Mouse (Mus musculus): Measurements from ENCODE around the gene Ccdc92b. TPM values are rescaled to one million over a fixed set of nuclear protein-coding genes. Genes with fewer than 3 reads are reported as not detected.

Gene Ccdc92b
- polyA plus RNA-seq, 1 experiment from 2014 or later: 4.0 TPM

DNA sequence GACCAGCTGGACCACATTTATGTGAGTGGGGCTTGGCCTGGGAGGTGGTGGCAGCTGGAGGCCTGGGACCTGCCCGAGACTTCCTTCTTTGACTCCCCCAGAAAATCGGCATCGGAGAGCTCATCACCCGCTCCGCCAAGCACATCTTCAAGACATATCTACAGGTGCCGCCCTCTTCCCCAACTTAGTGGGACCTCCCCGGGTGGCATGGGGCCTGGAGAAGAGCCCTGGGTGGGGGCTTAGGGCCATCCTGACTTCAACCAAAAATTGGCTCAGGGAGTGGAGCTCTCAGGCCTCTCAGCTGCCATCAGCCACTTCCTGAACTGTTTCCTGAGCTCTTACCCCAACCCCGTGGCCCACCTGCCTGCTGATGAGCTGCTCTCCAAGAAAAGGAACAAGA is 45.5 kb downstream of the Ccdc92b start:
- H3K4me3 ChIP-seq: no peak overlapping the region
- WGBS: 92% methylated on average over 8 of the region's 8 CpGs
- no peak overlapping the region for H3K9ac ChIP-seq
- peaks cover 86% of the 10 kb centered on the region for H3K36me3 ChIP-seq
- H3K27ac ChIP-seq (replicated peaks): no peak overlapping the region
- no peaks in the 10 kb centered on the region for H3K27me3 ChIP-seq
- no peak for ATAC-seq (ENCODE audit: low FRiP score, low read depth)
- H3K4me1 ChIP-seq (replicated peaks): no peaks in the 10 kb centered on the region
- H3K4me2 ChIP-seq: no peak overlapping the region
- no peaks in the 10 kb centered on the region for H3K9me3 ChIP-seq

DNA sequence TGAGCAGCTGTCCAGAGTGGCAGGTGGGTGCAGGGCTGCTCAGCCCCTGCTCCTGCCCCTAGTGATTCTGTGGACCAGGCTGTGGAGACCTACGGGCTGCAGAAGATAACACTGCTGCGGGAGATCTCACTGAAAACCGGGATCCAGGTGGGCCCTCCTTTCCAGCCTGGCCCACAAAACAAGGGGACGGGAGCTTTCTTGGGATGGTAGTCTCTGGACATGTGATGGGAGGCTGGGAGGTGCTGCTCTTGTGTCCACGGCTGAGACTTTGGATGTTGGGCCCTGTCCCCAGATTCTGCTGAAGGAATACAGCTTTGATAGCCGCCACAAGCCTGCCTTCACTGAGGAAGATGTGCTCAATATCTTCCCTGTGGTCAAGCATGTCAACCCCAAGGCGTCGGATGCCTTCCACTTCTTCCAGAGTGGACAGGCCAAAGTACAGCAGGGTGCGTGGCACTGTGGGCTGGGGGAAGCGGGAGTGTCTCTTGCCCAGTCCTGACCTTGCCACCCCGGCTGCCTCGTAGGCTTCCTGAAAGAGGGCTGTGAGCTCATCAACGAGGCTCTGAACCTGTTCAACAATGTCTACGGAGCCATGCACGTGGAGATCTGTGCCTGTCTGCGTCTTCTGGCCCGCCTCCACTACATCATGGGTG is 46.4 kb downstream of the Ccdc92b start:
- 95% methylated on average over 17 of the region's 17 CpGs for WGBS
- H3K9me3 ChIP-seq: no peaks in the 10 kb centered on the region
- H3K4me3 ChIP-seq: no peak overlapping the region
- ATAC-seq (ENCODE audit: low FRiP score, low read depth): no peak
- H3K4me2 ChIP-seq: no peak overlapping the region
- peaks cover 79% of the 10 kb centered on the region for H3K36me3 ChIP-seq
- no peak overlapping the region for H3K27ac ChIP-seq (replicated peaks)
- H3K27me3 ChIP-seq: no peaks in the 10 kb centered on the region
- H3K4me1 ChIP-seq (replicated peaks): no peaks in the 10 kb centered on the region
- H3K9ac ChIP-seq: no peak overlapping the region

DNA sequence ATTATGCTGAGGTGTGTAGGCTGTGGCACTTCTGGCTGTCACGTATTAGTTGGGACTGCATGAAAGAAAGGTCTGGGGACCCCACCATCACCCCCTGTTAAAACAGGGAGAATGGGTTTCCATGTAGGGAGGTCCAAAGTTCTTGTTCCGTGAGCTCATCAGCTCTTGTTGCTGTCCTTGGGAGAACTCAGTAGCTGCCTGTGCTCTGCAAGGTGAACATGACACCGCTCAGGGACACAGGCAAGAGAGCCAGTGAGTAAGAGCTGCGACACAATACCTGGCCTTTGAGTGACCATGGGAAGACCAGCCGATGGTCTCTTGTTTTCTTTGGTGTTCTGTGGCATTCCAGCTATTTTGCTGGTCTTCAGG is 46.9 kb downstream of the Ccdc92b start:
- 89% methylated on average over 5 of the region's 5 CpGs for WGBS
- H3K4me2 ChIP-seq: no peak overlapping the region
- no peaks in the 10 kb centered on the region for H3K4me1 ChIP-seq (replicated peaks)
- no peak overlapping the region for H3K4me3 ChIP-seq
- no peak overlapping the region for H3K9ac ChIP-seq
- H3K9me3 ChIP-seq: no peaks in the 10 kb centered on the region
- ATAC-seq (ENCODE audit: low FRiP score, low read depth): no peak
- H3K27me3 ChIP-seq: no peaks in the 10 kb centered on the region
- H3K36me3 ChIP-seq: peaks cover 75% of the 10 kb centered on the region
- H3K27ac ChIP-seq (replicated peaks): no peak overlapping the region

DNA sequence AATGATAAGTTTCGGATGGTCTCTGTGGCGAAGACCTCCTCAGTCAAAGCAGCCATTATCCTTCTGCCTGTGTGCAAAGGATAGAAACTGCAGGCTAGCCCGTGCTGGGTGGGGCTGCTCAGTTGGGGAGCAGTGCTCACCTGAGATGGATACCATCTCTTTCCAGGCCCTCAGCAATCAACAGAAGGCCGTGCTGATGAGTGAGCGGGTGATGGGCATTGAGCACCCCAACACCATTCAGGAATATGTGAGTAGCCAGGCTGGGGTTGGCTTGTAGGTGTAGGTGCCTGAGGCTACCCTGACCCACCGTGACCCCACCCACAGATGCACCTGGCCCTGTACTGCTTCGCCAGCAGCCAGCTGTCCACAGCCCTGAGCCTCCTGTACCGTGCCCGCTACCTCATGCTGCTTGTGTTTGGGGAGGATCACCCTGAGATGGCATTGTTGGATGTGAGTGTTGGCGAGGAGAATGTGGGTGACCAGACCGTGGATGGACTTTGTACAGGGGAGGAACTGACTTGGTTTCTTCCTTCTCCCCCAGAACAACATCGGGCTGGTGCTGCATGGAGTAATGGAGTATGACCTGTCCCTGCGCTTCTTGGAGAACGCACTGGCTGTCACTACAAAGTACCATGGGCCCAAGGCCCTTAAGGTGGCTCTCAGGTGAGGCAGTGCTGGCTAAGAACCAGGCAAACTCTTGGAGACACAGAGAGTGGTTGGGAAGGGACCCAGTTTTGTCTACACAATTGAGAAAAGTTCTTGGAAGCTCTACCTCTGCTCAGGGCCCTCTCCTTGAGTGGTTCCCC is 47.6 kb downstream of the Ccdc92b start:
- H3K4me3 ChIP-seq: no peak overlapping the region
- no peaks in the 10 kb centered on the region for H3K27me3 ChIP-seq
- 94% methylated on average over 14 of the region's 14 CpGs for WGBS
- H3K27ac ChIP-seq (replicated peaks): no peak overlapping the region
- no peaks in the 10 kb centered on the region for H3K9me3 ChIP-seq
- no peak overlapping the region for H3K9ac ChIP-seq
- no peak for ATAC-seq (ENCODE audit: low FRiP score, low read depth)
- H3K4me1 ChIP-seq (replicated peaks): no peaks in the 10 kb centered on the region
- no peak overlapping the region for H3K4me2 ChIP-seq
- peaks cover 68% of the 10 kb centered on the region for H3K36me3 ChIP-seq

DNA sequence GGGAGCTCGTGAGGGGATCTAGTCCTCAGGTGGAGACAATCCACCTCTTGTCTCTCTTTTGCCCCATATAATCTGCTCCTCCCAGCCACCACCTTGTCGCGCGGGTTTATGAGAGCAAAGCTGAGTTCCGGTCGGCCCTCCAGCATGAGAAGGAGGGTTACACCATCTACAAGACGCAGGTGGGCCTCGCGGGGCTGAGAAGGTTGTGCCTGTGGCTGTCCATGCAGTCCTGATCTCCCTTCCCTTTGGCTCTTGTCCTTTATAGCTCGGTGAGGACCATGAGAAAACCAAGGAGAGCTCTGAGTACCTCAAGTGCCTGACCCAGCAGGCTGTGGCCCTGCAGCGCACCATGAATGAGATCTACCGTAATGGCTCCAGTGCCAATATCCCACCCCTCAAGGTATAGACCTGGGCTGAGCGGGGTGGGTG is 48.2 kb downstream of the Ccdc92b start:
- H3K4me2 ChIP-seq: no peak overlapping the region
- 96% methylated on average over 13 of the region's 13 CpGs for WGBS
- H3K27me3 ChIP-seq: no peaks in the 10 kb centered on the region
- H3K27ac ChIP-seq (replicated peaks): no peak overlapping the region
- no peak for ATAC-seq (ENCODE audit: low FRiP score, low read depth)
- H3K9ac ChIP-seq: no peak overlapping the region
- no peak overlapping the region for H3K4me3 ChIP-seq
- peaks cover 62% of the 10 kb centered on the region for H3K36me3 ChIP-seq
- no peaks in the 10 kb centered on the region for H3K9me3 ChIP-seq
- H3K4me1 ChIP-seq (replicated peaks): no peaks in the 10 kb centered on the region

DNA sequence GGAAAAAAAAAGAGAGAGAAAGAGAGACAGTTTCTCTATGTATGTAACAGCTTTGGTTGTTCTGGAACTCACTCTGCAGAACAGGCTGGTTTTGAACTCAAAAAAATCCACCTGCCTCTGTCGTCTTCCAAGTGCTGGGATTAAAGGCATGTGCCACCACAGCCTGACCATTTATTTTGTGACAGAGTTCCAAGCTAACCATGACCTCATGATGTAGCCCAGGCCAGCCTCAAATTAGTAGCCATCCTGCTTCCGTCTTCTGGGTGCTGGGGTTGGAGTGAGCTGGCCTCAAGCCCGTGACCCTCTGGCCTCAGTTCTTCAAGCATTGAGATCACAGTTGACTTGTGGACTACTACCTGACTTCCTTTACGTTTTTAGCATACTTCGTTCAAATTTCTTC is 49.1 kb downstream of the Ccdc92b start:
- Histone ChIP-seq H3K4me2 (no peak overlapping the region), H3K4me1 (replicated peaks) (no peaks in the 10 kb centered on the region), H3K27ac (replicated peaks) (no peak overlapping the region), H3K4me3 (no peak overlapping the region), H3K27me3 (no peaks in the 10 kb centered on the region), H3K9me3 (no peaks in the 10 kb centered on the region), H3K9ac (no peak overlapping the region), H3K36me3 (peaks cover 59% of the 10 kb centered on the region)
- no peak for ATAC-seq (ENCODE audit: low FRiP score, low read depth)
- WGBS: 92% methylated on average over 5 of the region's 5 CpGs

DNA sequence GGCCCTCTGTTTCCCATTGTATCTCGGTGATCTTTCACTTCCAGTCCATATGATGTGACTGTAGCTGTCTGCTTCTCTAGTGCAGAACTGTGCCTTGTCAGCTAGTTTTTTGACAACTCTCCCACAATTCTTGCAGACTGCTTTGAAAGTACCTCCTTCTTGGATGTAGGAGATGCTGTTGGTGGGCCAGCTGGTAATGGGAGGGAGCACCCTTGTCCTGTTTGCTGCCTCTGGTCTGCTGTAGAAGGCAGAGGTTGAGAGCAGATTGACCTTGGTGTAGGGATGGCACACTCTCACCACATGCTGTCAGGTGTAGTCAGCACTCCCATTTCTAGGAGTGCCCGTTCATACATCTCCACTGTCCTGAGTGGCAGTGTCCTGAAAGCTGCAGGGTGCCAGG is 49.6 kb downstream of the Ccdc92b start:
- Histone ChIP-seq H3K36me3 (peaks cover 55% of the 10 kb centered on the region), H3K9me3 (no peaks in the 10 kb centered on the region), H3K9ac (no peak overlapping the region), H3K4me2 (no peak overlapping the region), H3K4me1 (replicated peaks) (no peaks in the 10 kb centered on the region), H3K27me3 (no peaks in the 10 kb centered on the region), H3K27ac (replicated peaks) (no peak overlapping the region), H3K4me3 (no peak overlapping the region)
- ATAC-seq (ENCODE audit: low FRiP score, low read depth): no peak
- WGBS: 93% methylated on average over 2 of the region's 2 CpGs

DNA sequence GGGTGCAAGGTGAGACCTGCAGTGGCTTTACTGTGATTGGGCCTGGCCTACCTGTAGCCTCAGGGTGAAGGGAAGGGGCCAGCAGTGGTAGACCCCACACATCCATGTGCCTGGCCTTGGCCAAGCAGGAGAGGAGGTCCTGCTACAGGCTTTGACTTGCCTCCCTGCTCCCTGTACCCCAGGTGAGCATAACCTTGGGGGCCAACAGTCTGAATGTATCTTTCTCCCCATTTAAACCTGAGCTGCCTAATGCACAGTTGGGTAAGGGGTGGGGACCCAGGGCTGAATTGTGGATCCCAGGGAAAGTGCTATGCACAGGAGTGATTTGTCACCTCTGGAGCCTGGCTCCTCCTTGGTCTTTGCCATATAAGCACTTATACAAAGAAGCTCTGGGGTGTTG is 50.7 kb downstream of the Ccdc92b start:
- no peaks in the 10 kb centered on the region for H3K9me3 ChIP-seq
- no peak overlapping the region; the same call in 1 of the 2 replicates for H3K27ac ChIP-seq (replicated peaks)
- H3K4me2 ChIP-seq: no peak overlapping the region
- H3K27me3 ChIP-seq: no peaks in the 10 kb centered on the region
- no peak overlapping the region for H3K9ac ChIP-seq
- ATAC-seq (ENCODE audit: low FRiP score, low read depth): no peak
- H3K4me3 ChIP-seq: no peak overlapping the region
- no peaks in the 10 kb centered on the region for H3K4me1 ChIP-seq (replicated peaks)
- H3K36me3 ChIP-seq: peaks cover 56% of the 10 kb centered on the region

DNA sequence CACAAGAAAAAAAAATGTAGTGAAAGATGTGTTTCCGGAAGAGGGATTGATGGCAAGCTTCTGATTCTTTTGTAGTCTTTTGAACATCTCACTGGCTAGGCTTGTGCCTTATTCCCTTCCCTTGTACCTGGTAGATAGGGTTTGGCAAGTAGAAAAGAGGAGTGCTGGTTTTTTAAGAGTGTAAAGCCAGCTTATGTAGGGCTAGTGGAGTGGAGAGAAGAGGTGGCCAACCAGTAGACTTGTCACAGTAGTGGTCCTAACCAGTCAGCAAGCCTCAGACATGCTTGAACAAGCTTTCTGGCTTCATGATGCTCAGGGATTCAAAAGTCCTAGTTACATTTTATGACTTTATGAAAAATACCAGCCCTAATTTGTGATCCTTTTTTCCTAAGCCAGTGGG is 51.6 kb downstream of the Ccdc92b start:
- H3K9ac ChIP-seq: no peak overlapping the region
- H3K4me1 ChIP-seq (replicated peaks): no peaks in the 10 kb centered on the region
- peaks cover 56% of the 10 kb centered on the region for H3K36me3 ChIP-seq
- no peak for ATAC-seq (ENCODE audit: low FRiP score, low read depth)
- H3K4me3 ChIP-seq: no peak overlapping the region
- no peak overlapping the region for H3K27ac ChIP-seq (replicated peaks)
- no peaks in the 10 kb centered on the region for H3K9me3 ChIP-seq
- H3K4me2 ChIP-seq: no peak overlapping the region
- WGBS: 83% methylated on average over 1 of the region's 1 CpGs
- no peaks in the 10 kb centered on the region for H3K27me3 ChIP-seq

DNA sequence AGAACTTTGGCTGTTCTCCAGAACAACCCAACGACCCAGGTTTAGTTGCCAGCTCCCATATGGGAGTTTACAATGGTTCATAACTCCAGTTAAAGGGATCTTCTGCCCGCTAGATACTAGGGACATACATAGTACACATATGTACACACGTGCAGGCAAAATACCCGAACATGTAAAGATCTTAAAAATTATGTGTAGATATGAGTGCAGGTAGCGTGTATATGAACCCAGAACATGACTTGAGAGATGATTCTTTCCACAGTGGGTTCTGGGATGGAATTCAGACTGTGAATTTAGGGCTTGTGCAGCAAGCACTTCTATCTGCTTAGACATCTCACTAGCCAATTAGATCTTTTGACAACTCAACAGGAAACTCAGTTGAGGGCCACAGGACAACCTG is 52.4 kb downstream of the Ccdc92b start:
- 89% methylated on average over 5 of the region's 5 CpGs for WGBS
- no peaks in the 10 kb centered on the region for H3K27me3 ChIP-seq
- no peak for ATAC-seq (ENCODE audit: low FRiP score, low read depth)
- no peaks in the 10 kb centered on the region for H3K4me1 ChIP-seq (replicated peaks)
- no peaks in the 10 kb centered on the region for H3K9me3 ChIP-seq
- no peak overlapping the region for H3K9ac ChIP-seq
- H3K4me2 ChIP-seq: no peak overlapping the region
- no peak overlapping the region for H3K4me3 ChIP-seq
- H3K27ac ChIP-seq (replicated peaks): no peak overlapping the region
- peaks cover 55% of the 10 kb centered on the region for H3K36me3 ChIP-seq

DNA sequence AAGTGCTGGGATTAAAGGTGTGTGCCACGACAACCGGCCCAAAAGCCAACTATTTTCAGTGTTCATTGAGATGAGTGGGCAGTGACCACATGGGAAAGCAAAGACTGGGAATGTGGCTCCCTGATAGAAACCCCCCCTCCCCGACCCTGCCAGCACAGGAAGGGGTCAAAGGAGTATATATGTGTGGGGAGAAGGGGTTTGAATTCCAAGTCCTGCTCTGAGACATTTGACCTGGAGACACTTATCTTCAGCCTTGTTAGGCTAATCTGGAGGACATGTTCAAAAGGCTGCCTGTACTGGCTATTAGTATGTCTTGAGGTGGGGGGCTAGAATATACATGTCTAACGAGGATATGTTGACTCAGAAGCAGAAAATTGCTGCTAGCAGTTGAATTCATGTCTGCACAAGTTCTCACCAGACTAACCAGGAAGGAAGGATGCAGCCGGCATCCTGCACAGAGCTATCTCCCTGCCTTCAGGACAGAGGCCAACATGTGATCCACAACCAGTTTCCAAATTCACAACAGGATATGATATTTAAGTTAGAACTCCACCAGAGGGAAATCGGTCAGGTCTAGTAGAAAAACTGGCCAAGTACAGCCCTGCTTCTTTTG is 53.6 kb downstream of the Ccdc92b start:
- no peak overlapping the region for H3K4me2 ChIP-seq
- H3K4me3 ChIP-seq: no peak overlapping the region
- no peak overlapping the region for H3K27ac ChIP-seq (replicated peaks)
- WGBS: 90% methylated on average over 6 of the region's 6 CpGs
- no peak for ATAC-seq (ENCODE audit: low FRiP score, low read depth)
- H3K36me3 ChIP-seq: peaks cover 55% of the 10 kb centered on the region
- no peak overlapping the region for H3K9ac ChIP-seq
- H3K27me3 ChIP-seq: no peaks in the 10 kb centered on the region
- H3K4me1 ChIP-seq (replicated peaks): no peaks in the 10 kb centered on the region
- H3K9me3 ChIP-seq: no peaks in the 10 kb centered on the region

DNA sequence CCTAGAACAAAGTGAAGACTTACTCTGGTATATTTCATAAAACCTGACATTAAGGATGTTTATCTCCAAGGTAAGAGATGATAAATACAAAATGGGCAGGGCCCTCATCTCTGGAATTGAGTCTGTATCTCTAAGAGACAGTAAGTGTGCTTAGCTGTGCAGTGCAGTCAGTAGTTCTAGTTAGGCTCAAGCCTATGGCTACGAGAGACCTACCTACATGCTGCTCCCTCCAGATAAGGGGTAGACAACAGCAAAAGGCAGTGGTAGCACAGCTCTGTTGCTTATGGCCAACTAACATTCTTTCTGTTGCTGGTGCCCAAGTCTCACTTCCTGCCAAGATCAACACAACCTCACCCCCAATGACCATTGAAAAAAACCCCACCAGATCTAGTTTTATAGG is 54.2 kb downstream of the Ccdc92b start:
- no peak overlapping the region for H3K27ac ChIP-seq (replicated peaks)
- no peak for ATAC-seq (ENCODE audit: low FRiP score, low read depth)
- peaks cover 56% of the 10 kb centered on the region for H3K36me3 ChIP-seq
- H3K4me1 ChIP-seq (replicated peaks): no peaks in the 10 kb centered on the region
- WGBS: 88% methylated on average over 1 of the region's 1 CpGs
- H3K4me3 ChIP-seq: no peak overlapping the region
- H3K9me3 ChIP-seq: no peaks in the 10 kb centered on the region
- H3K4me2 ChIP-seq: no peak overlapping the region
- no peaks in the 10 kb centered on the region for H3K27me3 ChIP-seq
- no peak overlapping the region for H3K9ac ChIP-seq

All from hindbrain, embryonic 15.5 days (tissue).